Comparison of ENCODE assay signal across 8 mouse cellular contexts in the genomic region with DNA sequence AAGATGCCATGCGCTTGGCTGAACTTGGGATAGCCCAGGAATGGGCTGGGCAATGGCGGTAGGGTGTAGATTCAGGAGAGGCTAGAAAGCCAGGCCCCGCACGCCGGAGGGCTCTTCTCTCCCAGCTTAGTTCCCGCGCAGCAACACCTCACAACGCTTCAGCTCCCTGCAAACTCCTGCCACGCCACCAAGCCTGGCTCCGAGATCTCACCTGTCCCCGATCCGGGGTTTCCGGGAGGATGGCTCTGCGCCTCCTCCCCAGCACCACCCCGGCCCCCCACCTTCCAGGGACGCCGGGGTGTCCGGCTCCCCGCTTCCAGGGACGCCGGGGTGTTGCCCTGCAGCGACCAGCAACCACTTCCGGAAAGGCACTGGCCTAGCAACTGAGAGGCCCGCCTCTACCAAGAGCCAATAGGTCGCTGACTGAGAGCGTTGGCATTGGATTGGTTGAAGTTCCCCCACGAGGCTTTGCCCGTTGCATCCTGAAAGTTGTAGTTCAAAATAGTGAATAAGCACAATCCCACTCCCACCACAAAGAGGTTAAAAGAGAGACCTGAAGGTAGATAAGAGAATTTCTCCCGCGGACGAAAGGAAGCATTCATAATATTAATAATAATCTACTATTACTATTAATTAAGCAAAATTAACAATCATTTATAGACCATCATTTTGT. TPM values are rescaled to one million over a fixed set of nuclear protein-coding genes. Genes with fewer than 3 reads are reported as not detected.
DNase-seq lines count a peak whose midpoint lies in the region; ATAC-seq lines count a peak whose summit lies in the region.

A gene (minus strand): TSS at position 401 of the 673 bp plus-strand sequence.

- H3K9ac ChIP-seq in lung, embryonic 16.5 days (ENCODE audit: low read length) = peak within 1 kb of the TSS; percentile 76

- H3K27me3 ChIP-seq in lung, embryonic 16.5 days (ENCODE audit: control insufficient read depth, insufficient read depth, low read depth, low read length) = no peaks in the 10 kb centered on the region

- peaks cover 8% of the 10 kb centered on the region for H3K4me1 ChIP-seq in lung, embryonic 16.5 days (replicated peaks; ENCODE audit: control insufficient read depth, insufficient read depth, low read length)

- WGBS in lung, embryonic 16.5 days = under 1% methylated on average over 31 of the region's 31 CpGs

- H3K4me2 ChIP-seq in lung, embryonic 16.5 days (ENCODE audit: low read depth, low read length) = peak within 1 kb of the TSS; percentile 73

- ATAC-seq in hematopoietic stem cell, adult 5-6 weeks (replicated peaks in 1 of 2; ENCODE audit: insufficient read depth in 1 of 2, low FRiP score in 2 of 2, low TSS enrichment in 1 of 2, low read depth in 1 of 2, poor library complexity in 2 of 2, severe bottlenecking in 2 of 2) = peak; percentile 95 to 99
- peak; percentile 98 for ATAC-seq in lung, embryonic 16.5 days (ENCODE audit: low read depth)

- DNase-seq in MEL-GATA-1-ER (ENCODE audit: extremely low read depth, low read depth) = peak; percentile 90
- peak; percentile 79 for DNase-seq in cerebellum, adult 8-10 months
- peak; percentile 89 for DNase-seq in forelimb bud, embryonic 11.5 days (ENCODE audit: low read depth, low spot score)
- DNase-seq in layer of hippocampus, adult 9-10 months (ENCODE audit: low spot score) = peak; percentile 82
- DNase-seq in ovary, postnatal 10 days (ENCODE audit: low spot score) = peak; percentile 66
- peak; percentile 77 to 81 for DNase-seq in thymus, postnatal 10 days (ENCODE audit: low spot score in 2 of 2)

- H3K9me3 ChIP-seq in lung, embryonic 16.5 days (ENCODE audit: control insufficient read depth, low read length) = peaks cover 6% of the 10 kb centered on the region; the same call in 1 of the 2 replicates

- H3K4me3 ChIP-seq in lung, embryonic 16.5 days (ENCODE audit: low read length) = peak within 1 kb of the TSS; percentile 78

- H3K36me3 ChIP-seq in lung, embryonic 16.5 days (ENCODE audit: control insufficient read depth, insufficient read depth, low read length) = no peaks in the 10 kb centered on the region

- peak within 1 kb of the TSS; percentile 64 for H3K27ac ChIP-seq in lung, embryonic 16.5 days (ENCODE audit: low read length)

RNA-seq across cellular contexts. Expression of the gene that starts here (rescaled TPM):
- total RNA-seq in hematopoietic stem cell, adult 5-6 weeks (2017) = 10.1 and 12.0 TPM in 2 replicates
- 24.8 and 26.2 TPM in 2 replicates for polyA plus RNA-seq in lung, embryonic 16.5 days (2015; fragmentation: Nextera tagmentation; extraction: Ambion mirVana)

Comparison
In these comparisons a context has a peak if more than half of its experiments do, and no peak if none do; other contexts are left out.
1. Peak in every context shown above with its lines: DNase-seq, ATAC-seq, H3K4me3 ChIP-seq and H3K27ac ChIP-seq.